9 mouse cellular contexts compared by ENCODE assay signal in genomic region chr12:112012511-112013270, GRCm38 (mm10). TPM values are rescaled to one million over a fixed set of nuclear protein-coding genes. Genes with fewer than 3 reads are reported as not detected.
DNase-seq lines count a peak whose midpoint lies in the region; ATAC-seq and TF ChIP-seq lines count a peak whose summit lies in the region.
"Had no signal": no experiment of that assay in that cellular context is flagged by ENCODE, and none has a peak within 500 bp of the region (broad histone marks: within the 10 kb centered on the region; RNA-seq: fewer than 3 reads in every experiment).

No protein-coding gene starts in this region.

- no peaks in the 10 kb centered on the region for H3K9me3 ChIP-seq in hindbrain, embryonic 13.5 days
- H3K9me3 ChIP-seq in limb, embryonic 15.5 days: no peaks in the 10 kb centered on the region
- H3K9me3 ChIP-seq in stomach, postnatal 0 days (ENCODE audit: control insufficient read depth, low read length): no peaks in the 10 kb centered on the region

- no peaks in the 10 kb centered on the region for H3K27me3 ChIP-seq in hindbrain, embryonic 13.5 days
- no peaks in the 10 kb centered on the region for H3K27me3 ChIP-seq in limb, embryonic 15.5 days
- H3K27me3 ChIP-seq in stomach, postnatal 0 days (ENCODE audit: control insufficient read depth, insufficient read depth, low read length): no peaks in the 10 kb centered on the region

- H3K4me3 ChIP-seq in hindbrain, embryonic 13.5 days: peak overlapping the region; percentile 20
- no peak overlapping the region for H3K4me3 ChIP-seq in limb, embryonic 15.5 days
- no peak overlapping the region for H3K4me3 ChIP-seq in stomach, postnatal 0 days (ENCODE audit: low read depth, low read length)

- peaks cover 10% of the 10 kb centered on the region for H3K4me1 ChIP-seq in hindbrain, embryonic 13.5 days (replicated peaks)
- H3K4me1 ChIP-seq in limb, embryonic 15.5 days: peaks cover 5% of the 10 kb centered on the region; the same call in 1 of the 2 replicates
- no peaks in the 10 kb centered on the region for H3K4me1 ChIP-seq in stomach, postnatal 0 days (replicated peaks; ENCODE audit: control insufficient read depth, insufficient read depth)

- TF ChIP-seq EP300 in stomach, postnatal 0 days (optimal IDR thresholded peaks at IDR 0.05): no peak

- DNase-seq in retina, postnatal 1 day: peak; percentile 35
- DNase-seq in retina, embryonic 14.5 days (ENCODE audit: low spot score): no peak
- peak; percentile 28 for DNase-seq in stomach, postnatal 0 days (ENCODE audit: low spot score)
- DNase-seq in cerebellum, postnatal 36 days: no peak
- DNase-seq in lung, postnatal 14 days: no peak
- no peak for DNase-seq in lung, postnatal 4 days

- peak; percentile 83 for ATAC-seq in hindbrain, embryonic 13.5 days (ENCODE audit: low FRiP score)
- no peak for ATAC-seq in limb, embryonic 15.5 days (ENCODE audit: insufficient number of reproducible peaks, low FRiP score, low TSS enrichment, low read depth)
- peak; percentile 35; the same call in 1 of the 2 replicates for ATAC-seq in stomach, postnatal 0 days (ENCODE audit: low FRiP score, low TSS enrichment)

- H3K36me3 ChIP-seq in hindbrain, embryonic 13.5 days: no peaks in the 10 kb centered on the region
- H3K36me3 ChIP-seq in limb, embryonic 15.5 days: no peaks in the 10 kb centered on the region
- no peaks in the 10 kb centered on the region for H3K36me3 ChIP-seq in stomach, postnatal 0 days (ENCODE audit: control insufficient read depth, insufficient read depth, low read length)

- peak overlapping the region; percentile 46; the same call in 1 of the 2 replicates for H3K9ac ChIP-seq in hindbrain, embryonic 13.5 days
- no peak overlapping the region for H3K9ac ChIP-seq in limb, embryonic 15.5 days
- no peak overlapping the region for H3K9ac ChIP-seq in stomach, postnatal 0 days (ENCODE audit: low read length)

- H3K27ac ChIP-seq in hindbrain, embryonic 13.5 days: peak overlapping the region; percentile 32; the same call in 1 of the 2 replicates
- H3K27ac ChIP-seq in limb, embryonic 15.5 days: no peak overlapping the region
- H3K27ac ChIP-seq in stomach, postnatal 0 days (replicated peaks): no peak overlapping the region

- 27% methylated on average over 12 of the region's 12 CpGs for WGBS in hindbrain, embryonic 13.5 days
- WGBS in limb, embryonic 15.5 days: 45% methylated on average over 12 of the region's 12 CpGs
- 37% methylated on average over 12 of the region's 12 CpGs for WGBS in stomach, postnatal 0 days

- H3K4me2 ChIP-seq in hindbrain, embryonic 13.5 days: peak overlapping the region; percentile 48
- peak overlapping the region; percentile 19; the same call in 1 of the 2 replicates for H3K4me2 ChIP-seq in limb, embryonic 15.5 days
- no peak overlapping the region for H3K4me2 ChIP-seq in stomach, postnatal 0 days (replicated peaks; ENCODE audit: low read depth)

- no peak for TF ChIP-seq CTCF in stomach, postnatal 0 days (IDR thresholded peaks at IDR 0.05; ENCODE audit: low read depth)

RNA-seq across cellular contexts. Expression of gene Rd3l, which starts 31.6 kb away (rescaled TPM):
- polyA plus RNA-seq in hindbrain, embryonic 13.5 days (2015; fragmentation: Nextera tagmentation; extraction: Ambion mirVana): not detected in 2 replicates
- not detected in 2 replicates for polyA plus RNA-seq in limb, embryonic 15.5 days (2015; fragmentation: Nextera tagmentation; extraction: Ambion mirVana)
- polyA plus RNA-seq in stomach, postnatal 0 days (2015; fragmentation: Nextera tagmentation; extraction: Ambion mirVana): 0.08 and 0.13 TPM in 2 replicates
- polyA plus RNA-seq: liver, adult 2 months had no signal

RNA-seq across cellular contexts. Expression of gene Tdrd9, which starts 41.3 kb away (rescaled TPM):
- 0.38 and 0.48 TPM in 2 replicates for polyA plus RNA-seq in hindbrain, embryonic 13.5 days (2015; fragmentation: Nextera tagmentation; extraction: Ambion mirVana)
- 0.19 and 0.88 TPM in 2 replicates for polyA plus RNA-seq in limb, embryonic 15.5 days (2015; fragmentation: Nextera tagmentation; extraction: Ambion mirVana)
- 0.01 TPM in 1 of 2 replicates, not detected in the other for polyA plus RNA-seq in stomach, postnatal 0 days (2015; fragmentation: Nextera tagmentation; extraction: Ambion mirVana)
- polyA plus RNA-seq: liver, adult 2 months had no signal

RNA-seq across cellular contexts. Expression of gene Atp5mpl, which starts 45.9 kb away (rescaled TPM):
- 734 and 738 TPM in 2 replicates for polyA plus RNA-seq in hindbrain, embryonic 13.5 days (2015; fragmentation: Nextera tagmentation; extraction: Ambion mirVana)
- polyA plus RNA-seq in limb, embryonic 15.5 days (2015; fragmentation: Nextera tagmentation; extraction: Ambion mirVana): 515 and 585 TPM in 2 replicates
- polyA plus RNA-seq in stomach, postnatal 0 days (2015; fragmentation: Nextera tagmentation; extraction: Ambion mirVana): 814 and 865 TPM in 2 replicates

Comparison
In these comparisons a context has a peak if more than half of its experiments do, and no peak if none do; other contexts are left out.
1. DNase-seq: peak in retina, postnatal 1 day (single experiment) and stomach, postnatal 0 days (single experiment); none in retina, embryonic 14.5 days (single experiment), cerebellum, postnatal 36 days (0 of 2), lung, postnatal 14 days (single experiment) and lung, postnatal 4 days (0 of 2).